Comparison of ENCODE assay signal across 11 mouse cellular contexts in the genomic region with DNA sequence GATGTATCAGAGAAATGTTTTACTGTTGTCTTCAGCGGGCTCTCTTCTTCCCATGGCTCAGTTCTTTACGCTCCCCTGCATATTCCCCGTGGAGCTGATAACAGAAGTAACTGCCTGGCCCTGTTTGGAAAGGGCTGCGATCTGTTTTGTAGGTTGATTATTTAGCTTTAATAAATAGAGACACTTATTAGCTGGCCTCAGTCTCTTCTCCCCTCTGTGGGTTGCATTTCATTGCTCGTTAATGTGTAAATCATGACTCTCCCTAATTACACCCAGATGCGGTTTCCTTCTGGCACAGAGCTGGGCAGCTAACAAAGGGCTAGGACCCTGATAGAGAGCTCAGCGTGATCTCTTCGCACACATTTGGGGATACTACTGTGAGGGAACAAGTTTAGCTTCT.
DNase-seq lines count a peak whose midpoint lies in the region; ATAC-seq lines count a peak whose summit lies in the region.
"Had no signal": no experiment of that assay in that cellular context is flagged by ENCODE, and none has a peak within 500 bp of the region (broad histone marks: within the 10 kb centered on the region; RNA-seq: fewer than 3 reads in every experiment).

No protein-coding gene starts in this region.

- H3K4me2 ChIP-seq in heart, embryonic 11.5 days = no peak overlapping the region
- H3K4me2 ChIP-seq in neural tube, embryonic 11.5 days (ENCODE audit: low read depth) = no peak overlapping the region

- no peak overlapping the region for H3K9ac ChIP-seq in heart, embryonic 11.5 days (ENCODE audit: low read depth, low read length)
- H3K9ac ChIP-seq in neural tube, embryonic 11.5 days (ENCODE audit: low read length) = no peak overlapping the region

- ATAC-seq in heart, embryonic 11.5 days (replicated peaks; ENCODE audit: insufficient number of reproducible peaks, low FRiP score, low TSS enrichment) = no peak
- ATAC-seq in neural tube, embryonic 11.5 days (ENCODE audit: insufficient read depth, low FRiP score, low TSS enrichment) = no peak
- ATAC-seq in megakaryocyte, adult 5-6 weeks (ENCODE audit: poor library complexity, severe bottlenecking) = no peak

- no peaks in the 10 kb centered on the region for H3K27me3 ChIP-seq in heart, embryonic 10.5 days (ENCODE audit: insufficient read depth, poor library complexity, severe bottlenecking)
- H3K27me3 ChIP-seq in heart, embryonic 11.5 days (ENCODE audit: control insufficient read depth, insufficient read depth, low read length) = no peaks in the 10 kb centered on the region
- H3K27me3 ChIP-seq in neural tube, embryonic 11.5 days (ENCODE audit: control insufficient read depth, insufficient read depth, low read length) = no peaks in the 10 kb centered on the region

- WGBS in heart, embryonic 10.5 days = 45% methylated on average over 8 of the region's 8 CpGs
- WGBS in heart, embryonic 11.5 days (ENCODE audit: insufficient replicate concordance) = 39% methylated on average over 8 of the region's 8 CpGs
- 40% methylated on average over 8 of the region's 8 CpGs for WGBS in neural tube, embryonic 11.5 days

- DNase-seq in heart, embryonic 10.5 days (ENCODE audit: low spot score) = peak; percentile 53
- DNase-seq in neural tube, embryonic 11.5 days (ENCODE audit: low spot score) = peak; percentile 23
- no peak for DNase-seq in neural tube, embryonic 10.5 days (ENCODE audit: extremely low spot score, low spot score)
- peak; percentile 78 for DNase-seq in hindlimb bud, embryonic 11.5 days (ENCODE audit: extremely low spot score, low read depth, low spot score)
- DNase-seq in adrenal gland, postnatal 14 days = no peak
- no peak for DNase-seq in lung, adult 18-20 months
- DNase-seq: adrenal gland, postnatal 36 days; cerebellum, postnatal 10 days; lung, adult 2 months had no signal

- 0 out of 2 replicates have a peak overlapping the region, but pooled peaks have one; percentile 29 for H3K27ac ChIP-seq in heart, embryonic 10.5 days
- no peak overlapping the region for H3K27ac ChIP-seq in heart, embryonic 11.5 days (ENCODE audit: low read depth, low read length)
- H3K27ac ChIP-seq in neural tube, embryonic 11.5 days (ENCODE audit: low read depth, low read length) = no peak overlapping the region

- no peaks in the 10 kb centered on the region for H3K4me1 ChIP-seq in heart, embryonic 10.5 days
- no peaks in the 10 kb centered on the region for H3K4me1 ChIP-seq in heart, embryonic 11.5 days (ENCODE audit: control insufficient read depth, insufficient read depth, low read length)
- H3K4me1 ChIP-seq in neural tube, embryonic 11.5 days (ENCODE audit: control insufficient read depth, insufficient read depth, low read length) = no peaks in the 10 kb centered on the region

- H3K9me3 ChIP-seq in heart, embryonic 10.5 days = no peaks in the 10 kb centered on the region
- no peaks in the 10 kb centered on the region for H3K9me3 ChIP-seq in heart, embryonic 11.5 days (replicated peaks; ENCODE audit: control insufficient read depth, low read length)
- no peaks in the 10 kb centered on the region for H3K9me3 ChIP-seq in neural tube, embryonic 11.5 days (ENCODE audit: control insufficient read depth, low read length)

- no peaks in the 10 kb centered on the region for H3K36me3 ChIP-seq in heart, embryonic 10.5 days
- H3K36me3 ChIP-seq in heart, embryonic 11.5 days (ENCODE audit: control insufficient read depth, insufficient read depth, low read length) = no peaks in the 10 kb centered on the region
- no peaks in the 10 kb centered on the region for H3K36me3 ChIP-seq in neural tube, embryonic 11.5 days (ENCODE audit: control insufficient read depth, insufficient read depth, low read length)

- H3K4me3 ChIP-seq in heart, embryonic 10.5 days = peak overlapping the region; percentile 22; the same call in 1 of the 2 replicates
- H3K4me3 ChIP-seq in heart, embryonic 11.5 days (ENCODE audit: low read depth, low read length) = no peak overlapping the region
- no peak overlapping the region for H3K4me3 ChIP-seq in neural tube, embryonic 11.5 days (ENCODE audit: low read depth, low read length)

Comparison
In these comparisons a context has a peak if more than half of its experiments do, and no peak if none do; other contexts are left out.
1. DNase-seq: peak in heart, embryonic 10.5 days (single experiment), neural tube, embryonic 11.5 days (single experiment) and hindlimb bud, embryonic 11.5 days (single experiment); none in neural tube, embryonic 10.5 days (single experiment), adrenal gland, postnatal 14 days (single experiment) and lung, adult 18-20 months (0 of 2).